Mouse (Mus musculus): ENCODE measurements around the gene Slc4a1.

- no peak for TF ChIP-seq POLR2A (IDR thresholded peaks at IDR 0.05; ENCODE audit: extremely low read depth, insufficient read depth, low read length)
- TF ChIP-seq CTCF (IDR thresholded peaks at IDR 0.05; ENCODE audit: low read depth, low read length), result no peak
Observed at GRCm38 (mm10) chr11:102321931-102322330, 44.1 kb downstream of the Slc4a1 start.

All from liver, adult 2 months (tissue).